Mouse (Mus musculus) embryonic stem cell, embryonic (primary cell): ENCODE measurements at regions not wholly inside any gene's neighbourhood (a gene's known extent, or its start where the extent isn't known, plus 50 kb on each side); places are given as distances from the start of the nearest gene placed in this dataset.

Experiments used
- CTCF ChIA-PET, 4 experiments: fragments of 300-600 bp in 2 of 4; fragments of 350-600 bp in 2 of 4; sonication (Branson Sonifier 250); formaldehyde crosslinking; loops; one replicate each; lab custom pipeline; 2022; ENCODE audit warnings: inconsistent platforms in 2 of 4; lab: Charles Lee
- POLR2A ChIA-PET, 4 experiments: fragments of 300-600 bp in 2 of 4; fragments of 350-600 bp in 2 of 4; sonication (Branson Sonifier 250); formaldehyde crosslinking; loops; one replicate each; lab custom pipeline; 2022; ENCODE audit warnings: antibody characterized with exemption in 4 of 4, inconsistent platforms in 1 of 4; lab: Charles Lee

DNA sequence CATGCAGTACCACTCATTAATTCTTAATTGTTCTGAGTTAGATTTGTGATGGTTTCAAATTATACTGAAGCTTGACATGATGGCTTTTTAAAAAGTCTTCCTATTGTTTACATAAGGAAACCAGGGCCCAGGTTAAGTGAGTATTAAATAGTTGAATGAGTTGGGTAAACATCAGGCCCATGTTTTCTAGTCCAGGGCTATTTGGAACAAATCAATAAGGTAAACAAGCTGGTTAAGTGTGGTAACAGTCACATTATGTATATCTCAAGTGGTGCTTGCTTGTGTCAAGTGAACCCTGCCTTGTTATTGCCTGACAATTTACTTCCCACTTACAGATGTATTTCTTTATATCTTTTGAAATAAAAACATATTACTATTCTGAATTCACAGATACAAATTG lies 144.7 kb upstream of the Ubash3b start:
- CTCF ChIA-PET: no interaction called here
- POLR2A ChIA-PET: no interaction called here

DNA sequence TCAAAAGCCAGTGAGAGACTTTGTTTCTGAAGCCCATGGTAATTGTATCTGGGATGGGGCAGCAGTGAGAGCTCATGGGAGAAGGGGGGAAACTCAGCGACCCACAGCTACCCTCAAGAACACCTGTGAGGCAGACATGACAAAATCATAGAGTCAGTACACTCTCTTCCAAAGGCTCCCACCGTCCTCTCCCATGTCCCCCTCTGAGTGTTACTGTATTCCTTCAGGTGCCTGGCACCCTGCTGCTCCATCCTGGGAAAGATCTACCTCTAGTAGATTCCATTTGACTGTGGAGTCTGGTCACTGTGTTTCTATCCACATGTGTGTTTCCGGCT lies 142.0 kb upstream of the Ubash3b start:
- CTCF ChIA-PET: no interaction called here
- POLR2A ChIA-PET: no interaction called here

DNA sequence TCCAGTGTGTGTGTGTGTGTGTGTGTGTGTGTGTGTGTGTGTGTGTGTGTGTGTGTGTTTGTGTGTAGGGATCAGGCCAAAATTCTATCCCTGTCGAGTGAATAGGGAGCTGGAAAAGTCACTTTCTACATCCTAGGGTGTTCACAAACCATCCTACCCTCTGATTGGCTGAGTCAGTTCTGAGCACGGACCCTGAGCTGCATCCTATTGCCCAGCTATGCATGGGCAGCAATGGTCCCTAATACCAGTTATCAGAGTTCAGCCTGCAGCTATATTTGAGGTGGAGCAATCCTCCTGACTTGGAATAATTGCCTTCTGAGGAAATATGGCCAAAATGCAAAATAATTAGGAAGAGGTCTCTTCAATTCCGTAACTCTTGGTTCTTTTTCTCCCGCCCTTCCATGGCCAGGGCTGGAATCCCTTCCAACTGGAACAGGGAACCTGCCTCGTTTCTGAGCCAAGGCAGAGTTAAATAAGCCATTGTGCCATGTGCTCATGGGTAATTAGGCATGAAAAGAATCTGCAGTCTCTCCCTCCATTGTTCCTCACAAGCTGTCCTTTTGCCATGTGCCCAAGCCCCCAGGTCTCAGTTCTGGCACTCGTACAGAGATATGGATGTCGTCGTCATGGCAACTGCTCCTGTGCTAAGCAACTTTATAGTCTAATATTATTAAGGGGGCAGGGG lies 141.5 kb upstream of the Ubash3b start:
- ChIA-PET POLR2A (interaction anchor here in 1 of 4 experiments (0.7 kb wide), 1 partner anchor 321 kb away, joined by 3 read pairs; no protein-coding TSS in a partner anchor), CTCF (no interaction called here)

DNA sequence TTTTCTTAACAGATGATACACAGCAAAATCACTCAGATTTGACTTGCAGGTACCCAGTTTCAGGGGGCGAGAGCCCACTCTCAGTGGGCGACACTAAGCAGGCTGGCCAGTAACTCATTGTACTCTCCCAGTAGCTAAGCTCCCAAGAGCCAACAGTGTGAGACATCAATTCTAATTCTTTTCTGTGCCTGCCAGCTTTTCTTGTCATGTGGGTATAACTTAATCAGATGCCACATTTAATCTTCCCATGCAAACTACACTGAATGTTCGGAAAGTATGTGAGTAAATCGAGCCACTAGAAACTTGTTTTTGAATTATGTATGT lies 124.6 kb upstream of the Ubash3b start:
- ChIA-PET CTCF (no interaction called here), POLR2A (no interaction called here)

DNA sequence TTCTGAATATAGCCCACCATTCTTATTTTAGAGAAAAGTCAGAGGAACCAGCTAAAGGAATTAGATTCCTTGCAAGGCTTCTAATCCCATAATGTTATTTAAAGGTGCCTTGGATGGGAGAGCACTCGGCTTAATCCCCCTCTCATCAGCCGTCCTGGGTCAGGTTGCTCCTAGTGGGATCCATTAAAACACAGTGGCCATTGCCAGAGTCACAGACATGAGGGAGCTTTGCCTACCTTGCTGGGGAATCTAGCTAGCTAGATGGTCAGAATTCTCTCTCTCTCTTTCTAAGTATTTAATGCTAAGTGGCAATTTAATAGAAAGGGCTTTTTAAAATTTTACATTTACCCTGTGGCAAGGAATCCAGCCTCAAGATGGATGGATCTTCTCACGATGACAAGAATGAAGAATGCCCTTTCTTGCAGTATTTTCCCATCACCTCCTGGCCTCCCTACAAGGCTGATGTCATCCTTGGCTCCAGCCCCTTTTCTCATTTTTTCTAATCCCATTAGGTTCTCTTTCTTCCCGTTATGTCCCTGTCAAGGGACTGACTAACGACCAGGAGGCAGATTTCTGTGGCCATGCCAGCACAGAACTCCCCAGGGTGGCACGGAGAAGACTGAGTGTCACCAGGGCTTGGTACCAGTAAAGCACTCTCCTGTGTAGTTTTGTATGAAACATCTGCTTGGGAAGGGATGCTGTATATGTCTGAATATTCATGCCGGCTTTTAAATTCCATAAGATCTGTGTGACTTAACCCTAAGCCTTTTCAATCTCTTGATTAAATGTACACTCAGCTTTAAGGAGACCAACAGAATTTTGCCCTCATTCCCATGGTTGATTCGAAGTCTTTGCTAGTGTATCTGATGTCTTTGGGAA lies 124.0 kb upstream of the Ubash3b start:
- ChIA-PET POLR2A (interaction anchor here in 1 of 4 experiments (0.6 kb wide), 1 partner anchor 1593 kb away, joined by 4 read pairs; no protein-coding TSS in a partner anchor), CTCF (no interaction called here)

DNA sequence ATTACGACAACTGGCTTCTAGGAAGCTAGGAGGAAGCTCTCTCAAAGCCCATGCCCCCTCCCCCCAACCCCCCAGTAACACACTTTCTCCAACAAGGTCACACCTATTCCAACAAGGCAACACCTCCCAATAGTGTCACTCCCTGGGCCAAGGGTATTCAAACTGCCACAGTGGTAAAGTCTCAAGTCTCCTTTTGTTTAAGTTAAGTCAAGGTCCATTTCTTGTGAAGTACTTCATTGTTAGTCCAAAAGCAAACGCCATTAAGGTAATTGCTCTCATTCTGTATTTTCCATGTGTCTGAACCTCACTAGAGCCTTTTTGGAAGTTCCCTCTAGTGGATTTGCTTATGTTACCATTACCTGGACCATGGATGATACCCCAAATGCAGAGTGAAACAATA lies 116.2 kb upstream of the Ubash3b start:
- ChIA-PET POLR2A (no interaction called here), CTCF (no interaction called here)

DNA sequence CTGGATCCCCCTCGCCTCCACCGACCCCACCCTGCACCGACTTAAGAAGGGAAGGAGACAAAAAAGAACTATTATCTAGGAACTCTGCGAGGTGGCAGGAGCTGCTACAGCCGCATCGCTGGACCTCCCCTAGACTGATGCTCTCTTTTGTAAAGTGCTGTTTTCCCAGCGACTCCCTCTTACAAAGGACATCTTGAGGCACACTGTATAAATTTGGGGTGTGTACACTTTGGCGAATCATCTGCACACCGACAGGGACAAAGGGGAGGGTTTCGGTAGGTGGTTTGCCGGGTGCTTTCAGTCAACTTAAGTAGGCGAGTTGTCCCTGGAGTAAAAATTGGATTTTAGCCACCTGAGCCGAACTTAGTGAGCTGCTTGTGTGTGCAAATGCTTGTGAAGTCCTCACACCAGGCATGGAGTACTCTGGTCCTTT lies 112.4 kb upstream of the Ubash3b start:
- CTCF ChIA-PET: no interaction called here
- POLR2A ChIA-PET: no interaction called here

DNA sequence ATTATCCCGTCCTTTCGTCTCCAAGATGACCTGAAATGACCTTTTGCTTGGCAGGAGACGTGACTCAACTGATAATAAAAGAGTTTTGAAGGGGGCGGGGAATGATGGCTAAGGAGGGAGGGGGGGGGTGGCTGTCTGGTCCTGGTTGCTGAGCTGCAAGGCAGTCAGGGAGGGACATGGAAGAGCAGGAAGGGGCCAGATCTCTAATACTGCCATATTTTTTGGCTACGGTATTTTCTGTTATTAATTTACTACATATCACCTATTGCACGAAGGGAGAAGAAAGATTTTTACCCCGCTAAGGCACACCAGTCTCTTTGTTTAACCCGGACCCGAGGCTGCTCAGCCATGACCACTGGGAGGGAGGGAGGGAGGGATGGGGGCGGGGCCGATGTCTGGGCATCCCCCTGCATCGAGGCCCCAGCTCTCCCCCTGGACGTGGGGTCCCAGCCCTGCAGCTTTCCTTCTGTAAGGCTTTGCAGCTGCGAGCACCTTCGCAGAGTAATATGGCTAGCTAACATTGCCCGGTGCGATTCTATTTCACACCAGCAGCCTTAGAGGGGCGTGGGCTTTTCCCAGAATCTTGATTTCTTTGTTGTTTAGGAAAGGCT lies 111.8 kb upstream of the Ubash3b start:
- ChIA-PET POLR2A (interaction anchor here in 1 of 4 experiments (0.6 kb wide), 1 partner anchor 461 kb away, joined by 8 read pairs; no protein-coding TSS in a partner anchor), CTCF (no interaction called here)

DNA sequence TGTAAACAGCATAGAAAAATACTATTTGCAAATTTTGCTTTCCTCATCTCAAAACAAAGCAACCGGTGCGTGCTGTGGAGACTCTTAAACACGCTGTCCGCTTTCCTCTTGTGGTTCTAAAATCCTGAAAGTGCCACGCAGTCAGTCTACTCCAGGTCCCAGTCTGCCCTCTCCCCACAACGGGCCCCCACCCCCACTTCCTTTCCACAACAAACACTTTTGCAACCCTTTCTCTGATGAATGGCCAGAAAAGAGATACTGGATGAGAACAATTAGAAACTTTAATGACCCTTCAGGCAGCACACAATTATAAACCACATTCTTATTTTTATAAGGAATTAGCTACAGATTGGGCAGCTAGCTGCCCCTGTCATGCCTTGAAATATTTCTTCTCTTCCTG lies 111.1 kb upstream of the Ubash3b start:
- ChIA-PET CTCF (no interaction called here), POLR2A (interaction anchor here in 2 of 4 experiments (0.6 to 0.7 kb wide), 2 partner anchors 127 to 460 kb away, joined by 3 to 8 read pairs; no protein-coding TSS in a partner anchor)

DNA sequence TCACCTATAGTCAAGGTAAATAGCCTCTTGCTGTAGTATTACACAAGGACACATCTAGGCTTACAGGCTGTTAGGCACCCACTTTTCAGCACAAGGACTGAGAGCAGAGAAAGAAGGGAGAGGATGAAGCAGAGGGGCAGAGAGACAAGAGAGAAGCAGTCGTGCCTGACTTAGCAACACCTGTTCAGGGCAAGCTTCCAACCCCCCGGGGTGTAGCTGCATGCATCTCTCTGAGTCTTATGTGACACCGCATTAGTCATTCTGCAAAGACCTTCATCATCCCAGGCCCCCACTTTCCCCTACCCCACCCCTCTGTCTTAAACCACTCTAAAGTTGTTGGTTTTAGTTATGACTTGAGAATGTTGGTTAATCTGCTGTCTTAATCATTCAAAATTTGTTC lies 106.6 kb upstream of the Ubash3b start:
- POLR2A ChIA-PET: no interaction called here
- CTCF ChIA-PET: no interaction called here

DNA sequence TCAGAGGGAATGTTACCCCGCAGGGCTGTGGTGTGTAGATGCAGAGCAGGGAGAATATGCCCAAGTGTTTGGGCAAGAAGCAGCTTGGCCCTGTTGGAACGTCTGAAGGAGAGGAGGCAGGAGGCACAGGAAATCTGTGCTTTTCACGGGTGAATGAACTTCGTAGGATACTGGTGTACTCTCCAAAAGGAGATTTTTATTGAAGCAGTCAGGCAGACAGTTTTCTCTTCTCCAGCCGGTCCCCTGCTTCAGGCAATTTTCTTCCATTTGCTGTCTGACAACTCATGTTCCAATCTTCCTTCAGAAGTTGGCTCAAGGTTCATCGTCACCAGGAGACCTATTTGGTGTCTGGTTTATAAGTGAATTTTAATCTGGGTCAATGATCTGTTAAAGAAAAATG lies 103.0 kb upstream of the Ubash3b start:
- ChIA-PET CTCF (no interaction called here), POLR2A (no interaction called here)

DNA sequence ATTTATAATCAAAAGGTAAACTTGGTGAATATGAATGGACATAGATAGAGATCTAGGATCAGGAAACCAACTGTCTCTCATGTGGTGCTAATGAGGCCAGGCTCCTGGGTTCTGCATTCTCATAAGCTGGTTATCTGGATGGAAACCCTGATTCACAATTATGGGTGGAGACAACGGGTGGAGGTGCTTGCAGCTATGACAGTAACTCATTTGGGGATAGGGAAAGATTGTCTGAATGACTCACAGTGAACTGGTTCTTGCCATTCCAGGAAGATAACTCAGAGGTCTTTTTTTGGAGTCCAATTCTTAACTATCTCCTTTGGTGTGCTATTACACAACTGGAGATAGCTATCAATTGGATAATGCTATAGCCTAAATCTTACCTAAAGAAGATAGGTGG lies 95.7 kb upstream of the Ubash3b start:
- CTCF ChIA-PET: interaction anchor here in 1 of 4 experiments (0.5 kb wide), 1 partner anchor 14 kb away, joined by 5 read pairs; no protein-coding TSS in a partner anchor
- POLR2A ChIA-PET: interaction anchor here in 1 of 4 experiments (0.6 kb wide), 1 partner anchor 479 kb away, joined by 3 read pairs; no protein-coding TSS in a partner anchor

DNA sequence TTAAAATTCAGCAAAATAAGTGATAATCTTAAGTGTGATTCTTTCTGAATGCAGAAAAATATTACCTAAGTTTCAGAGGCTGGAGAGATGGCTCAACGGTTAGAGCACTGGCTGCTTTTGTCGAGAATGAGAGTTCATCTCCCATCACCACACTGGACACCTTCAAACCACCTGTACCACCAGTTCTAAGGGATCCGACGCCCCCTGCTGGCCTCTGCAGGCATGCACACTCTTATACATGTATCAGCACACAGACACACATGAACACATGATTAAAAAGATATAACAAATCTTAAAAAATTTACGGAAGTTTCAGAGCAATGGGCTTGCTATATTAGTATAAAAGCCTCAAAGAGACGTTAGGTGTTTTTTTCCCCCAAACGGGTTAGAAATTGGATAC lies 80.9 kb upstream of the Ubash3b start:
- POLR2A ChIA-PET: no interaction called here
- CTCF ChIA-PET: no interaction called here

DNA sequence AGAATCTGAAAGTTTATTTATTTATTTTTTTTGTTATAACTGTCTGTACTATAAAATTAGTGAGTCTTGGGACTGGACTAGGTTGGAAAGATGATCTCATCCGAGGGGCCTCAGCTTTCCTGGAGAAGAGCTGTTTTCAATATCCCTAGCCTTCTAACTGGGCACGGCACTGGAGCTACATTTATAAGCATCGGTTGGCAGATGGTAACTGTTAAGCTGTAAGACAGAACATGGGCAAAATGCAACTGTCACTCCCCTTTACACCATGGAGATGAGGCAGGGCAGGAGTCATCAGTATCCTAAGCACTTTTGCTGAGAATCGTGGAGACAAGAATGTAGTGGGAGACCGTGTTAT lies 77.6 kb upstream of the Ubash3b start:
- ChIA-PET POLR2A (interaction anchor here in 1 of 4 experiments (0.6 kb wide), 1 partner anchor 674 kb away, joined by 3 read pairs; no protein-coding TSS in a partner anchor), CTCF (no interaction called here)

DNA sequence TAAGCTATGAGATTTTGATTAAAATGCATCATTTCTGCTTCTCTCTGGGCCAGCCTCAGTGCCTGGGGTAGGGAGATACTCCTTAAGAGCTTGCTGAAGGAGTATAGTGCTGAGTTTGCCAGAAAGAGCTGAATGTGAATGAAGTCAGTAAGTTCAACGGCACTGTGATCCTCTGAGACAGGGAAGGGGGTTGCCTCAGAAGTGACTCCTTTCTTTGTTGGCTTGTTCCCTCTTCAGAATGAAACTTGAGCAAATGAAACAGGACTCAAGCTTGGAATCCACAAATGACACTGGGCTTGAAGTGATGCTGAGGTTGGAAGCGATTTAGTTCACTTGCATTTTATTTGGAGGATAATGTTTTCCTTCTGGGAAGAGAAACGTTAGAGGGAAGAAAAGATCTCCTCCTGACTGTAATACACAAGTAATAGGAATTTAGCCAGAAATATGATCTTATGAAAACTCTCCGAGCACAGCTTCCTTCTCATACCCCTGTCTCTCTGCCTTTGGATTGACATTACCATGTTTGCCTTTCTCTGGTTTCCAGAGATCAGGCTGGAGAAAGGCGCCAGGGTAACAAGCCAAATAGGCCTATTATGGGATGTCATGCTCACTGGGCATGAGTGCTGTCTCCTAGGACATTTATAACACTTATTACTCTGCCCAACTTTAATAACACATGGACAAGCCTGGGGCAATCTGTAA lies 77.0 kb upstream of the Ubash3b start:
- CTCF ChIA-PET: no interaction called here
- POLR2A ChIA-PET: interaction anchor here in 2 of 4 experiments (0.6 to 1.1 kb wide), 2 partner anchors 10 to 674 kb away, joined by 3 read pairs; no protein-coding TSS in a partner anchor

DNA sequence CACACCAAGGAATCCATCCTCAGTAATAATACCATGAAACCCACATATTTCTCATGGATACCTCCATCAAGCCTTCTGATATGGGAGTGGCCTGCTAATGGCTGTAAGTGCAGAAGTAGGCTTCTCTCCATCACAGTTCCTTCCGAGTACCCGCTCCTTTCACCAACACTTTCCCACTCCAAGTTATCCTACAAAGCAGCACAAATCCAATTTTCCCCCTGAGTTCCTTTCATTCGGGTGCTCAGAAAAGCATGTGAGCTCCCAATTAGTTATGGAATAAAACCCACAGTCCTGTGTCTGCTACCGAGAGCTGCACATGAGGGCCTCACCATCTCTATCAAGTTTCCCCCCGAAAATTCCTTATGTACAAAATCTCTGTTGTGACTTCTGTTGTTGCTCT lies 75.8 kb upstream of the Ubash3b start:
- POLR2A ChIA-PET: interaction anchor here in 1 of 4 experiments (1.1 kb wide), 1 partner anchor 11 kb away, joined by 3 read pairs; no protein-coding TSS in a partner anchor
- CTCF ChIA-PET: interaction anchor here in 1 of 4 experiments (0.7 kb wide), 1 partner anchor 32 kb away, joined by 4 read pairs; no protein-coding TSS in a partner anchor

DNA sequence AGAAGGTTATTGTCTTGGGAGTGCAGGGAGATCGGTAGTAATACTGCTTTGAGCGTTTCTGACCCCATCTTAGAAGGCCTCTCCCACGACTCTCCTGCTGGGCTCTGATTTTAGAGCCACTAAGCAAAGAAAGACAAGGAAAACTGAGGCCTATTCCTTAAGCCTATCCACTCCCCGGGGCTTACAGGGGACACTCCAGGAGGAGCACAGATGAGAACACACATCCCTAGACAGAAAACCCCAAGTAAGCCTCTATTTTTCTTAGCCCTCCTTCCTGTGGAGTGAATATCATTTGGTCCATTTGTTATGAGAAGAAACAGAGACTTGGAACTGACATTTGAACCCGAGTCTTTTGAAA lies 67.7 kb upstream of the Ubash3b start:
- CTCF ChIA-PET: interaction anchor here (0.5 to 2.9 kb wide), 21 partner anchors 22 to 788 kb away, joined by 3 to 11 read pairs (median 3); no protein-coding TSS in a partner anchor
- POLR2A ChIA-PET: interaction anchor here in 1 of 4 experiments (1.0 kb wide), 1 partner anchor 725 kb away, joined by 3 read pairs; no protein-coding TSS in a partner anchor

DNA sequence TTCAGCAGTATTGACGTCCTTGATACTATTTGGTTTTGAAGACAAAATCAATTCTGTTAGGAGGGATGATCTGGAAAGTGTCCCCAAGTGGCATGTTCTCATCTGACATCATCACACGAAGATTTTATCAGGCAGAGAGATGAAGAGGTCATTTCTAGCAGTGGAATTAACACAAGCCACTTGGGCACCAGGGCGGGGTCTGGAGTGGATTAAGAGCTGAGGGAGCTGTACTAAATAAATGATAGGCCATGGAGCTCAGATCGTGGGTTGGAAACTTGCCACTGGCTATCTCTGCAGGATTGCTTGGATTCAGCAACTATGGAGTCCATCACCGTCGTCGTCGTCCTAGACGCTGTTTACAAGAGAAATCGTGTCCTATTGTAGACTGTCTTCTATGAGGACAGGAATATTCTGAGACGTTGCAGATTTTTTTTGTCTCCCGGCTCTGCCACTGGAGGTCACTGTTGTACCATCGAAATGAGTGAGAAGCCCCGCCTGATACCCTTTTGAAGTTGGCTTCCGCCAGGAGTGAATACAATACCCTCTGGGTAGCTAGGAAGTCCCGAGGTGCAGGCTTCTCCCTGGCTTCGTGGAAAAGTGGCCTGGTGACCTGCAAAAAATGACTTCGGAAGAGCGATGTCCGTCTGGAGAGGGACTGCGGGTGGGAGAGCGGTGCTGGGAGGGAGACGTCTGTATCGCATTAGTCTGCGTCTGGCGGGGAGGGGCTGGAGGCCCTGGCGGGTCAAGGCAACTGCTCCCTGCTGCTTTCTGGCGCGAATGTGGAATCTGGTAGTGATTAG lies 67.1 kb upstream of the Ubash3b start:
- CTCF ChIA-PET: interaction anchor here (0.5 to 2.9 kb wide), 24 partner anchors 21 to 789 kb away, joined by 3 to 11 read pairs (median 3); no protein-coding TSS in a partner anchor

More for the DNA sequence above, 67.1 kb upstream of the Ubash3b start:
- POLR2A ChIA-PET: interaction anchor here in 2 of 4 experiments (0.7 to 1.0 kb wide), 2 partner anchors 20 to 725 kb away, joined by 3 read pairs; no protein-coding TSS in a partner anchor
